Mouse (Mus musculus): ENCODE data around the gene Gm49322.

Gm49322 gene

GRCm38 (mm10) chr10:80583047-80583446 lies 22.8 kb upstream of the Gm49322 start:
- no peak for DNase-seq (ENCODE audit: extremely low read depth, insufficient read length, low spot score)

GRCm38 (mm10) chr10:80584045-80584488 lies 21.8 kb upstream of the Gm49322 start:
- DNase-seq (ENCODE audit: extremely low read depth, insufficient read length, low spot score) = no peak

- DNase-seq (ENCODE audit: extremely low read depth, insufficient read length, low spot score) = no peak
Observed at GRCm38 (mm10) chr10:80584642-80585552, 20.9 kb upstream of the Gm49322 start.

- DNase-seq (ENCODE audit: extremely low read depth, insufficient read length, low spot score) = no peak
Observed at GRCm38 (mm10) chr10:80585581-80585980, 20.2 kb upstream of the Gm49322 start.

- no peak for DNase-seq (ENCODE audit: extremely low read depth, insufficient read length, low spot score)
Observed at GRCm38 (mm10) chr10:80586407-80587304, 19.2 kb upstream of the Gm49322 start.

- DNase-seq (ENCODE audit: extremely low read depth, insufficient read length, low spot score) = no peak
Observed at GRCm38 (mm10) chr10:80587305-80587657, 18.5 kb upstream of the Gm49322 start.

GRCm38 (mm10) chr10:80589127-80589878 lies 16.5 kb upstream of the Gm49322 start:
- no peak for DNase-seq (ENCODE audit: extremely low read depth, insufficient read length, low spot score)

GRCm38 (mm10) chr10:80589879-80590854 lies 15.7 kb upstream of the Gm49322 start, which contains the start of gene Abhd17a:
Abhd17a (minus strand) TSS chr10:80590341.
- peak; percentile 98 for DNase-seq (ENCODE audit: extremely low read depth, insufficient read length, low spot score)

GRCm38 (mm10) chr10:80596318-80596717 lies 9.5 kb upstream of the Gm49322 start:
- DNase-seq (ENCODE audit: extremely low read depth, insufficient read length, low spot score) = no peak

- peak; percentile 98 for DNase-seq (ENCODE audit: extremely low read depth, insufficient read length, low spot score)
Observed at GRCm38 (mm10) chr10:80602698-80603325, 3.0 kb upstream of the Gm49322 start, which contains the start of the genes Scamp4 and Adat3. Scamp4 (plus strand) TSS chr10:80602872. Adat3 (plus strand) TSS chr10:80602880.

- DNase-seq (ENCODE audit: extremely low read depth, insufficient read length, low spot score) = no peak
Observed at GRCm38 (mm10) chr10:80603364-80603763, 2.5 kb upstream of the Gm49322 start.

- no peak for DNase-seq (ENCODE audit: extremely low read depth, insufficient read length, low spot score)
Observed at GRCm38 (mm10) chr10:80604001-80604509, 1.8 kb upstream of the Gm49322 start.

- no peak for DNase-seq (ENCODE audit: extremely low read depth, insufficient read length, low spot score)
Observed at GRCm38 (mm10) chr10:80604988-80605387, 833 bp upstream of the Gm49322 start.

GRCm38 (mm10) chr10:80606306-80606705 lies 485 bp downstream of the Gm49322 start:
- DNase-seq (ENCODE audit: extremely low read depth, insufficient read length, low spot score) = no peak

GRCm38 (mm10) chr10:80606737-80607350 lies 1.0 kb downstream of the Gm49322 start:
- no peak for DNase-seq (ENCODE audit: extremely low read depth, insufficient read length, low spot score)

GRCm38 (mm10) chr10:80608435-80608834 lies 2.6 kb downstream of the Gm49322 start:
- no peak for DNase-seq (ENCODE audit: extremely low read depth, insufficient read length, low spot score)

- DNase-seq (ENCODE audit: extremely low read depth, insufficient read length, low spot score) = no peak
Observed at GRCm38 (mm10) chr10:80609269-80609924, 3.6 kb downstream of the Gm49322 start.
